ENCODE assay signal across 21 mouse cellular contexts in the genomic region with DNA sequence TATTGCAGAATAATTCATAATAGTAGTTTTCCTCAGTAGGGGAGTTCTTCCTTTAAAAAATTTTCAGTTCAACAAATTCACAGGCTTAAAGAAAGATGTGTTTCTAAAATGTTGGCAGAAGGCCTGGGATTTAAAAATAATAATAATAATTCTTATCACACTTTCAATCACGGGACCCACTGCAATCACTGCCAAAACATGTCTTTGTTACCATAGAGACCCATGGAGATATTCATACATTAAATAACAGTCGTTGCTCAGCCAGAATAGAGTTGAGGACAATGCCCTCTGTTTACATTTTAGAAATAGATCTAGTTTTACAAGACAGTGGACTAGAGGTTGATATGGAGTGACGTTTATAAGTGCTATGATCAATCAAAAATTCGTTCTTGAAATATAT.
"Had no signal": no experiment of that assay in that cellular context is flagged by ENCODE, and none has a peak within 500 bp of the region (broad histone marks: within the 10 kb centered on the region; RNA-seq: fewer than 3 reads in every experiment).

No protein-coding gene starts in this region.

- H3K4me3 ChIP-seq: limb, embryonic 10.5 days; limb, embryonic 13.5 days; liver, embryonic 12.5 days; liver, embryonic 15.5 days had no signal

- DNase-seq: kidney, adult 18-20 months; kidney, postnatal 10 days; kidney, postnatal 36 days; layer of hippocampus, adult 9-11 months; liver; lung, adult 18-20 months; midbrain, embryonic 14.5 days; right cerebral cortex, adult 18-20 months; right cerebral cortex, postnatal 14 days; right cerebral cortex, postnatal 4 days; thymus, adult 2 months; thymus, postnatal 14 days; thymus, postnatal 4 days had no signal

- H3K4me2 ChIP-seq: limb, embryonic 13.5 days; liver, embryonic 12.5 days; liver, embryonic 15.5 days; midbrain, embryonic 11.5 days had no signal

- H3K27ac ChIP-seq: limb, embryonic 10.5 days; limb, embryonic 13.5 days; liver, embryonic 12.5 days; liver, embryonic 15.5 days; stomach, postnatal 0 days had no signal

- H3K4me1 ChIP-seq: liver, embryonic 12.5 days; liver, embryonic 15.5 days had no signal

- H3K36me3 ChIP-seq: limb, embryonic 10.5 days; limb, embryonic 13.5 days; liver, embryonic 12.5 days; liver, embryonic 15.5 days had no signal

- H3K9ac ChIP-seq: limb, embryonic 13.5 days; liver, embryonic 12.5 days; liver, embryonic 15.5 days had no signal

- H3K9me3 ChIP-seq: limb, embryonic 10.5 days; limb, embryonic 13.5 days; liver, embryonic 12.5 days; liver, embryonic 15.5 days had no signal

- H3K27me3 ChIP-seq: liver, embryonic 12.5 days; liver, embryonic 15.5 days had no signal

- ATAC-seq: inflammation-experienced regulatory T-cells, adult 6 months; intestine, embryonic 16.5 days; liver, embryonic 12.5 days had no signal
